Mouse (Mus musculus) stomach, postnatal 0 days (tissue): ENCODE data around the gene Nbea. TPM values are rescaled to one million over a fixed set of nuclear protein-coding genes. Genes with fewer than 3 reads are reported as not detected.
"Not testable (repeated sequence)": the region's sequence is repeated elsewhere in the genome, so short reads cannot be mapped to it uniquely, and the experiment has no call there.

Source experiments
- ATAC-seq: fragments of 200-750 bp; cut with Nextera tagmentation; 2 replicates; pipeline ENCODE4 v1.8.0; 2017; ENCODE audit not compliant: low FRiP score, low TSS enrichment
- DNase-seq: peaks from one replicate; pipeline ENCODE4 v3.0.0-alpha.2; 2016; ENCODE audit warnings: low spot score
- H3K27ac ChIP-seq: fragments of 300-500 bp; sonication (generic); replicated peaks from 2 replicates; pipeline ENCODE4 v1.5.1; 2014; ENCODE audit warnings: mild to moderate bottlenecking, control low read depth
- H3K27me3 ChIP-seq: fragments of 300-500 bp; sonication (generic); 2 replicates; pipeline ENCODE4 v1.6.1; 2014; ENCODE audit warnings: low read length; ENCODE audit not compliant: control insufficient read depth, insufficient read depth
- H3K36me3 ChIP-seq: fragments of 300-500 bp; sonication (generic); 2 replicates; pipeline ENCODE4 v1.6.1; 2014; ENCODE audit warnings: low read length, mixed read lengths; ENCODE audit not compliant: control insufficient read depth, insufficient read depth
- H3K4me1 ChIP-seq: fragments of 300-500 bp; sonication (generic); replicated peaks from 2 replicates; pipeline ENCODE4 v1.6.1; 2014; ENCODE audit warnings: antibody characterized with exemption; ENCODE audit not compliant: control insufficient read depth, insufficient read depth
- H3K4me2 ChIP-seq: fragments of 300-500 bp; sonication (generic); replicated peaks from 2 replicates; pipeline ENCODE4 v1.6.1; 2014; ENCODE audit warnings: low read depth, mild to moderate bottlenecking, control low read depth, moderate library complexity
- H3K4me3 ChIP-seq: fragments of 300-500 bp; sonication (generic); 2 replicates; pipeline ENCODE4 v1.5.1; 2014; ENCODE audit warnings: low read depth, low read length, control low read depth
- H3K9ac ChIP-seq: fragments of 300-500 bp; sonication (generic); 2 replicates; pipeline ENCODE4 v1.6.1; 2014; ENCODE audit warnings: mild to moderate bottlenecking, low read length, control low read depth, mixed read lengths
- H3K9me3 ChIP-seq: fragments of 300-500 bp; sonication (generic); 2 replicates; pipeline ENCODE4 v1.6.1; 2016; ENCODE audit warnings: low read length; ENCODE audit not compliant: control insufficient read depth
- CTCF ChIP-seq: IDR thresholded peaks from 2 replicates; pipeline ENCODE4 v1.5.1; 2016; ENCODE audit warnings: antibody characterized with exemption, low read depth, mild to moderate bottlenecking, moderate library complexity
- EP300 ChIP-seq: optimal IDR thresholded peaks from 2 replicates; pipeline ENCODE3; 2016; ENCODE audit warnings: antibody characterized with exemption
- WGBS: fragments of 180-500 bp; shearing (Covaris S2); extraction: QIAGEN DNeasy Blood & Tissue Kit; methylation state at CpG from one replicate; pipeline ENCODE4 v1.1.7; 2014; 5-methylcytosine and 5-hydroxymethylcytosine counted together
- polyA plus RNA-seq: library from polyadenylated mRNA; unstranded; fragments of >200 nt; fragmentation: Nextera tagmentation; extraction: Ambion mirVana; gene quantifications from 2 replicates; pipeline ENCODE4 v1.2.1, GENCODE M21; 2015

Nbea gene
- polyA plus RNA-seq, 1 experiment from 2014 or later = 4.3 TPM

GRCm38 (mm10) chr3:56011132-56011531 is 172.4 kb downstream of the Nbea start:
- Histone ChIP-seq H3K9ac (no peak overlapping the region), H3K4me2 (no peak overlapping the region), H3K36me3 (no peaks in the 10 kb centered on the region), H3K4me1 (no peaks in the 10 kb centered on the region), H3K9me3 (no peaks in the 10 kb centered on the region), H3K27ac (no peak overlapping the region), H3K4me3 (no peak overlapping the region), H3K27me3 (no peaks in the 10 kb centered on the region)
- 83% methylated on average over 3 of the region's 3 CpGs for WGBS
- ATAC-seq (no peak), DNase-seq (no peak)
- no peak for TF ChIP-seq EP300
- TF ChIP-seq CTCF = no peak

GRCm38 (mm10) chr3:56007991-56008390 is 175.5 kb downstream of the Nbea start:
- no peaks in the 10 kb centered on the region for H3K27me3 ChIP-seq
- no peak overlapping the region for H3K27ac ChIP-seq
- ATAC-seq (no peak), DNase-seq (peak; percentile 27)
- TF ChIP-seq EP300 = no peak
- peak; percentile 91 for TF ChIP-seq CTCF
- 0 out of 2 replicates have a peak, but pooled peaks cover 2% of the 10 kb centered on the region for H3K36me3 ChIP-seq
- no peak overlapping the region for H3K9ac ChIP-seq
- H3K4me1 ChIP-seq = no peaks in the 10 kb centered on the region
- 10% methylated on average over 2 of the region's 2 CpGs for WGBS
- H3K4me2 ChIP-seq = no peak overlapping the region
- no peaks in the 10 kb centered on the region for H3K9me3 ChIP-seq
- no peak overlapping the region for H3K4me3 ChIP-seq

GRCm38 (mm10) chr3:56000259-56000658 is 183.2 kb downstream of the Nbea start:
- no peak for DNase-seq
- 6% methylated on average over 1 of the region's 1 CpGs for WGBS
- no peak overlapping the region for H3K4me3 ChIP-seq

GRCm38 (mm10) chr3:55978361-55978760 is 205.1 kb downstream of the Nbea start:
- 88% methylated on average over 2 of the region's 2 CpGs for WGBS

More at GRCm38 (mm10) chr3:56000259-56000658, 183.2 kb downstream of the Nbea start:
- Histone ChIP-seq H3K4me2 (no peak overlapping the region), H3K27me3 (no peaks in the 10 kb centered on the region), H3K27ac (no peak overlapping the region), H3K9me3 (no peaks in the 10 kb centered on the region), H3K9ac (no peak overlapping the region), H3K4me1 (no peaks in the 10 kb centered on the region), H3K36me3 (0 out of 2 replicates have a peak, but pooled peaks cover 2% of the 10 kb centered on the region)
- ATAC-seq = no peak
- TF ChIP-seq CTCF (peak; percentile 87), EP300 (no peak)

GRCm38 (mm10) chr3:55976986-55977385 is 206.5 kb downstream of the Nbea start:
- not testable (repeated sequence) for H3K4me3 ChIP-seq, H3K9ac ChIP-seq, H3K9me3 ChIP-seq, H3K36me3 ChIP-seq, H3K27me3 ChIP-seq, H3K27ac ChIP-seq, DNase-seq, H3K4me2 ChIP-seq, H3K4me1 ChIP-seq, ATAC-seq
- WGBS = 95% methylated on average over 14 of the region's 14 CpGs

More at GRCm38 (mm10) chr3:55978361-55978760, 205.1 kb downstream of the Nbea start:
- H3K36me3 ChIP-seq = no peaks in the 10 kb centered on the region
- H3K27me3 ChIP-seq = no peaks in the 10 kb centered on the region
- TF ChIP-seq CTCF (no peak), EP300 (no peak)
- ATAC-seq (no peak), DNase-seq (no peak)
- H3K4me3 ChIP-seq = no peak overlapping the region
- H3K4me2 ChIP-seq = no peak overlapping the region
- H3K9me3 ChIP-seq = no peaks in the 10 kb centered on the region
- H3K27ac ChIP-seq = no peak overlapping the region
- no peaks in the 10 kb centered on the region for H3K4me1 ChIP-seq
- H3K9ac ChIP-seq = no peak overlapping the region

- ATAC-seq (no peak), DNase-seq (no peak)
- H3K4me1 ChIP-seq = no peaks in the 10 kb centered on the region
- no peak for TF ChIP-seq EP300
- H3K4me2 ChIP-seq = no peak overlapping the region
- H3K36me3 ChIP-seq = 0 out of 2 replicates have a peak, but pooled peaks cover 2% of the 10 kb centered on the region
- 81% methylated on average over 10 of the region's 10 CpGs for WGBS
- H3K9ac ChIP-seq = no peak overlapping the region
- no peaks in the 10 kb centered on the region for H3K27me3 ChIP-seq
- H3K27ac ChIP-seq = no peak overlapping the region
- no peaks in the 10 kb centered on the region for H3K9me3 ChIP-seq
- no peak overlapping the region for H3K4me3 ChIP-seq
These were observed 217.8 kb downstream of the Nbea start for GRCm38 (mm10) chr3:55965723-55966156.
